Mouse (Mus musculus): ENCODE data around the gene Bnip3.

- TF ChIP-seq CTCF (IDR thresholded peaks at IDR 0.05; ENCODE audit: extremely low read depth, insufficient read length, insufficient replicate concordance, low read depth, low read length) = no peak
- no peak for TF ChIP-seq POLR2A (IDR thresholded peaks at IDR 0.05; ENCODE audit: low read depth, low read length)
Observed at GRCm38 (mm10) chr7:138843421-138843820, 65.9 kb downstream of the Bnip3 start.

All from small intestine, adult 2 months (tissue).